Mouse (Mus musculus) forebrain, postnatal 0 days (tissue): Measurements from ENCODE around the gene Cdh13. TPM values are rescaled to one million over a fixed set of nuclear protein-coding genes. Genes with fewer than 3 reads are reported as not detected.

Experiments
- ATAC-seq: fragments of 200-750 bp; cut with Nextera tagmentation; 2 replicates; pipeline ENCODE4 v1.8.0; 2017; ENCODE audit warnings: mild to moderate bottlenecking, moderate library complexity
- DNase-seq: peaks from one replicate; pipeline ENCODE4 v3.0.0-alpha.2; 2015
- H3K27ac ChIP-seq: fragments of 300-500 bp; sonication (generic); 2 replicates; pipeline ENCODE4 v1.5.1; 2014; ENCODE audit warnings: low read depth, mild to moderate bottlenecking, antibody characterized with exemption, low read length, moderate library complexity, mixed read lengths
- H3K27me3 ChIP-seq: fragments of 300-500 bp; sonication (generic); 2 replicates; pipeline ENCODE4 v1.6.1; 2014; ENCODE audit warnings: mild to moderate bottlenecking, low read length, mixed read lengths; ENCODE audit not compliant: insufficient read depth
- H3K36me3 ChIP-seq: fragments of 300-500 bp; sonication (generic); 2 replicates; pipeline ENCODE4 v1.6.1; 2014; ENCODE audit warnings: mild to moderate bottlenecking, moderate library complexity; ENCODE audit not compliant: insufficient read depth
- H3K4me1 ChIP-seq: fragments of 300-500 bp; sonication (generic); 2 replicates; pipeline ENCODE4 v1.6.1; 2014; ENCODE audit warnings: antibody characterized with exemption; ENCODE audit not compliant: insufficient read depth
- H3K4me2 ChIP-seq: fragments of 300-500 bp; sonication (generic); 2 replicates; pipeline ENCODE4 v1.6.1; 2014; ENCODE audit warnings: low read depth, mild to moderate bottlenecking, moderate library complexity
- H3K4me3 ChIP-seq: fragments of 300-500 bp; sonication (generic); 2 replicates; pipeline ENCODE4 v1.5.1; 2014; ENCODE audit warnings: low read depth, low read length, mixed read lengths
- H3K9ac ChIP-seq: fragments of 300-500 bp; sonication (generic); 2 replicates; pipeline ENCODE4 v1.6.1; 2014; ENCODE audit warnings: mild to moderate bottlenecking
- H3K9me3 ChIP-seq: fragments of 300-500 bp; sonication (generic); 2 replicates; pipeline ENCODE4 v1.6.1; 2016; ENCODE audit warnings: low read length
- CTCF ChIP-seq: sonication (generic); IDR thresholded peaks from 2 replicates; pipeline ENCODE4 v1.5.1; 2016; ENCODE audit warnings: antibody characterized with exemption, control low read depth, low read depth
- WGBS: fragments of 180-500 bp; shearing (Covaris S2); extraction: QIAGEN DNeasy Blood & Tissue Kit; methylation state at CpG from one replicate; pipeline ENCODE4 v1.1.7; 2014; 5-methylcytosine and 5-hydroxymethylcytosine counted together
- polyA plus RNA-seq: library from polyadenylated mRNA; unstranded; fragments of >200 nt; fragmentation: Nextera tagmentation; extraction: Ambion mirVana; gene quantifications from 2 replicates; pipeline ENCODE4 v1.2.1, GENCODE M21; 2015
- total RNA-seq: library from RNA; depleted of rRNA; stranded (reverse); fragments of >200 nt; gene quantifications from 2 replicates; pipeline ENCODE4 v1.2.3, GENCODE M21; 2014

Cdh13 gene
- total and polyA plus RNA-seq, 2 experiments from 2014 or later: 127 to 154 TPM

GRCm38 (mm10) chr8:118285596-118286281 is 2.2 kb downstream of the Cdh13 start:
- H3K9me3 ChIP-seq: no peaks in the 10 kb centered on the region
- H3K4me1 ChIP-seq: peaks cover 19% of the 10 kb centered on the region; the same call in 1 of the 2 replicates
- peak overlapping the region; percentile 76 for H3K9ac ChIP-seq
- DNase-seq: no peak
- no peaks in the 10 kb centered on the region for H3K36me3 ChIP-seq
- H3K4me2 ChIP-seq: peak overlapping the region; percentile 84
- peak overlapping the region; percentile 59 for H3K4me3 ChIP-seq
- ATAC-seq: no peak
- no peak overlapping the region for H3K27ac ChIP-seq
- no peak for TF ChIP-seq CTCF
- H3K27me3 ChIP-seq: no peaks in the 10 kb centered on the region
- WGBS: 42% methylated on average over 10 of the region's 10 CpGs

- H3K27ac ChIP-seq: no peak overlapping the region
- H3K36me3 ChIP-seq: no peaks in the 10 kb centered on the region
- no peaks in the 10 kb centered on the region for H3K9me3 ChIP-seq
- H3K27me3 ChIP-seq: no peaks in the 10 kb centered on the region
- H3K4me2 ChIP-seq: peak overlapping the region; percentile 84
- ATAC-seq (no peak), DNase-seq (no peak)
- 37% methylated on average over 10 of the region's 10 CpGs for WGBS
- peak overlapping the region; percentile 59 for H3K4me3 ChIP-seq
- no peak overlapping the region for H3K9ac ChIP-seq
- TF ChIP-seq CTCF: no peak
- H3K4me1 ChIP-seq: peaks cover 19% of the 10 kb centered on the region; the same call in 1 of the 2 replicates
These were observed 3.0 kb downstream of the Cdh13 start for GRCm38 (mm10) chr8:118286282-118287180.

- no peak overlapping the region for H3K27ac ChIP-seq
- no peaks in the 10 kb centered on the region for H3K27me3 ChIP-seq
- peak; percentile 82 for TF ChIP-seq CTCF
- no peak overlapping the region for H3K4me3 ChIP-seq
- H3K9ac ChIP-seq: no peak overlapping the region
- ATAC-seq (no peak), DNase-seq (peak; percentile 86)
- peak overlapping the region; percentile 13; the same call in 1 of the 2 replicates for H3K4me2 ChIP-seq
- peaks cover 19% of the 10 kb centered on the region; the same call in 1 of the 2 replicates for H3K4me1 ChIP-seq
- H3K36me3 ChIP-seq: no peaks in the 10 kb centered on the region
- no peaks in the 10 kb centered on the region for H3K9me3 ChIP-seq
- 31% methylated on average over 9 of the region's 9 CpGs for WGBS
These were observed 4.0 kb downstream of the Cdh13 start for GRCm38 (mm10) chr8:118287496-118287895.

- ATAC-seq (no peak), DNase-seq (no peak)
- Histone ChIP-seq H3K4me3 (no peak overlapping the region), H3K27me3 (no peaks in the 10 kb centered on the region), H3K27ac (no peak overlapping the region), H3K4me2 (no peak overlapping the region), H3K9ac (no peak overlapping the region), H3K4me1 (peaks cover 19% of the 10 kb centered on the region; the same call in 1 of the 2 replicates), H3K9me3 (no peaks in the 10 kb centered on the region), H3K36me3 (no peaks in the 10 kb centered on the region)
- WGBS: 62% methylated on average over 8 of the region's 8 CpGs
- TF ChIP-seq CTCF: peak; percentile 28
These were observed 4.9 kb downstream of the Cdh13 start for GRCm38 (mm10) chr8:118288259-118288952.

- WGBS: 93% methylated on average over 4 of the region's 4 CpGs
These were observed 5.6 kb downstream of the Cdh13 start for GRCm38 (mm10) chr8:118289091-118289490.

GRCm38 (mm10) chr8:118289525-118289924 is 6.0 kb downstream of the Cdh13 start:
- Histone ChIP-seq H3K27me3 (no peaks in the 10 kb centered on the region), H3K4me2 (no peak overlapping the region), H3K27ac (no peak overlapping the region), H3K36me3 (no peaks in the 10 kb centered on the region), H3K9me3 (no peaks in the 10 kb centered on the region), H3K4me3 (no peak overlapping the region), H3K9ac (no peak overlapping the region), H3K4me1 (peaks cover 19% of the 10 kb centered on the region; the same call in 1 of the 2 replicates)
- no peak for ATAC-seq
- no peak for DNase-seq
- TF ChIP-seq CTCF: 0 out of 2 replicates have a peak, but pooled peaks have one; percentile 22
- 92% methylated on average over 7 of the region's 7 CpGs for WGBS

More at GRCm38 (mm10) chr8:118289091-118289490, 5.6 kb downstream of the Cdh13 start:
- H3K4me1 ChIP-seq: peaks cover 19% of the 10 kb centered on the region; the same call in 1 of the 2 replicates
- H3K27me3 ChIP-seq: no peaks in the 10 kb centered on the region
- no peak overlapping the region for H3K27ac ChIP-seq
- no peak for TF ChIP-seq CTCF
- DNase-seq (no peak), ATAC-seq (no peak)
- no peak overlapping the region for H3K4me3 ChIP-seq
- no peaks in the 10 kb centered on the region for H3K36me3 ChIP-seq
- no peaks in the 10 kb centered on the region for H3K9me3 ChIP-seq
- no peak overlapping the region for H3K9ac ChIP-seq
- no peak overlapping the region for H3K4me2 ChIP-seq
